Mouse (Mus musculus) kidney, adult 9 months (tissue): ENCODE results near the gene Vasp.

ENCODE experiments used
- DNase-seq: peaks from one replicate; pipeline ENCODE4 v3.0.0; 2022

The Vasp gene

GRCm38 (mm10) chr7:19234652-19235051 lies 37.0 kb downstream of the Vasp start:
- no peak for DNase-seq

- peak; percentile 86 for DNase-seq
Observed at GRCm38 (mm10) chr7:19231849-19232248, 39.8 kb downstream of the Vasp start.

GRCm38 (mm10) chr7:19230899-19231298 lies 40.7 kb downstream of the Vasp start:
- DNase-seq = no peak

GRCm38 (mm10) chr7:19230041-19230580 lies 41.5 kb downstream of the Vasp start:
- DNase-seq = peak; percentile 83

- peak; percentile 40 for DNase-seq
Observed at GRCm38 (mm10) chr7:19229404-19229803, 42.2 kb downstream of the Vasp start.

- DNase-seq = no peak
Observed at GRCm38 (mm10) chr7:19228793-19229148, 42.8 kb downstream of the Vasp start.

GRCm38 (mm10) chr7:19227883-19228792 lies 43.5 kb downstream of the Vasp start, which contains the start of gene Opa3:
Opa3 (plus strand) TSS chr7:19228334.
- DNase-seq = peak; percentile 100

GRCm38 (mm10) chr7:19226817-19227797 lies 44.5 kb downstream of the Vasp start:
- peak; percentile 59 for DNase-seq

GRCm38 (mm10) chr7:19224933-19225332 lies 46.7 kb downstream of the Vasp start:
- DNase-seq = no peak

GRCm38 (mm10) chr7:19222875-19223274 lies 48.7 kb downstream of the Vasp start:
- DNase-seq = no peak

GRCm38 (mm10) chr7:19222189-19222588 lies 49.4 kb downstream of the Vasp start:
- no peak for DNase-seq

GRCm38 (mm10) chr7:19220061-19220460 lies 51.6 kb downstream of the Vasp start:
- no peak for DNase-seq

- no peak for DNase-seq
Observed at GRCm38 (mm10) chr7:19217944-19218343, 53.7 kb downstream of the Vasp start.

GRCm38 (mm10) chr7:19217492-19217891 lies 54.1 kb downstream of the Vasp start:
- no peak for DNase-seq

GRCm38 (mm10) chr7:19214940-19215339 lies 56.7 kb downstream of the Vasp start:
- DNase-seq = no peak

- no peak for DNase-seq
Observed at GRCm38 (mm10) chr7:19214369-19214768, 57.2 kb downstream of the Vasp start.

GRCm38 (mm10) chr7:19213385-19213784 lies 58.2 kb downstream of the Vasp start:
- no peak for DNase-seq

- DNase-seq = no peak
Observed at GRCm38 (mm10) chr7:19211996-19212755, 59.4 kb downstream of the Vasp start, which contains the start of gene Gpr4. Gpr4 (plus strand) TSS chr7:19212538.

GRCm38 (mm10) chr7:19211041-19211675 lies 60.5 kb downstream of the Vasp start:
- peak; percentile 54 for DNase-seq

- no peak for DNase-seq
Observed at GRCm38 (mm10) chr7:19210010-19210409, 61.6 kb downstream of the Vasp start.

GRCm38 (mm10) chr7:19209494-19209893 lies 62.1 kb downstream of the Vasp start:
- DNase-seq = no peak
